Mouse (Mus musculus): ENCODE measurements at regions not wholly inside any gene's neighbourhood (a gene's known extent, or its start where the extent isn't known, plus 50 kb on each side); places are given as distances from the start of the nearest gene placed in this dataset.

DNA sequence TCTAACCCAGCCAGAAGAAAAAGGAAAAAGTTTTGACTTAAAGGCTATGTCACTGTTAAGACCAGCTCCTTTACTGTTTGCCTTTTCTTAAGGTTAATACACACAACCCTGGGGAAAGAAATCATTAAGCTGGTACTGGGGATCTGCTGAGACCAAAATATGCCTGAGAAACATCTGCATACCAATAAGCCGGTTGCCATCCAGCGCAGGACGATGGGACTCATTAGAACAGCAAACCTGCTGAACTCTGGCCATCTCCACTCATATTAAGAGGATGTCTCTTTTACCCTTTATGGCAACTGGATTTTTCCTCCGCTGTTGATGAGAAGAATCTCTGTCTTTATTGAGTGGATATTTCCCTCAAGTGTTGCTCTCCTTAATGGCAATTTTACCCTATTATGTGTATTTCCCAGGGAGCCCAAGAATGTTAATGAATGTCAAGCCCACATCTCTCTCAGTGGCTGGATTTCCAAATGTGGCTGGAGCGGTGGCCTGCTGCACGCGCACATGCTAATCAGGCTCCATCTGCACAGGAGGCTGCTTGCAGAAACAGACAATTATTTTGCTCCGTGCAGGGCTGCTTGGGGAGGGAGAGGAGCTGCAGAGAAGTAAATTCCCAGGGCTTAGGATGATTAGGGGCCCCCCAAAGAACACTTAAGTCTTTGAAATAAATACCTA lies 351.6 kb upstream of the Map3k7 start:
- Histone ChIP-seq H3ac (ENCODE audit: control insufficient read depth, insufficient read length, low read depth) (no peak overlapping the region), H3K36me3 (ENCODE audit: control insufficient read depth, insufficient read depth) (no peaks in the 10 kb centered on the region), H3K79me2 (ENCODE audit: control insufficient read depth, insufficient read depth) (no peaks in the 10 kb centered on the region), H3K27me3 (ENCODE audit: control insufficient read depth, insufficient read depth, insufficient read length) (no peaks in the 10 kb centered on the region), H3K79me3 (ENCODE audit: low read depth) (no peaks in the 10 kb centered on the region), H3K4me3 (ENCODE audit: insufficient read depth, poor library complexity, severe bottlenecking) (no peak overlapping the region)
- TF ChIP-seq MYOG (IDR thresholded peaks at IDR 0.05; ENCODE audit: control insufficient read depth, extremely low read depth, insufficient read length): no peak
- TF ChIP-seq MYOD1 (IDR thresholded peaks at IDR 0.05; ENCODE audit: control insufficient read depth, insufficient read length, low read depth): no peak
- TF ChIP-seq CTCF (IDR thresholded peaks at IDR 0.05; ENCODE audit: control insufficient read depth, insufficient read depth, insufficient read length): no peak
- no peak for TF ChIP-seq USF1 (IDR thresholded peaks at IDR 0.05; ENCODE audit: low read depth)
- TF ChIP-seq CEBPB (IDR thresholded peaks at IDR 0.05; ENCODE audit: low read depth): no peak
- TF ChIP-seq MAX (IDR thresholded peaks at IDR 0.05): no peak
- TF ChIP-seq FOSL1 (IDR thresholded peaks at IDR 0.05; ENCODE audit: insufficient read depth, low read length, poor library complexity, severe bottlenecking): no peak

DNA sequence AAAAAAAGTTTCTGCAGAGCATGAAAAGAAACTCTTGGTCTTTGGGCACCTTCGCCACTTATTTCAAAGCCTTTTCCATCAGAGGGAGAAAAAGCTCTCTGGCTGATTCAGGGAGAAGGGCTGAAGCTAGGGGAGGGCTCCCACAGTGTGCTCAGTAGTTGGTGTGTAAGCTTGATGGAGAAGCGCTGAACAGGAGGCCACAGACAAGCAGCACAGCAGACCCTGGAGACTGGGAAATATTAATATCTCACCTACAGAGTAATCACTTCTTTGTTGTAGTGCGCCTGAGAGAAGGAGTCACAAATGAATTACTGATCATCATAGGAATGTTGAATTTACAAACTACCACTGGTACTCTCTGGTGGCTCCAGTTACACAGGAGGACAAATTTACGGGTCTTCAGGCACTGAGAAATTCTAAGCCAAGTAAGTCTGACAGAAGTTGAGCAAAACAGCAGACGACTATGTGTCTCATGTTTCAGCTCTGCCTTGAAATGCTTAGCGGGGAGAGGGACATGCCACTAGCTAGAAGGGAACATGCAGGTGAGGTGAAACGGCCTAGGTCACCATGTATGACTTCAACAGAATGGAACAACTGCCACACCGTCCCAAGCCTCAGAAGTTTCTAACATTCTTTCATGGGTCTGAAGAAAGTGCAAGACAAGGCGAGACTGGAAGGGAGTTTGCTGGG lies 350.9 kb upstream of the Map3k7 start:
- no peaks in the 10 kb centered on the region for H3K79me3 ChIP-seq (ENCODE audit: low read depth)
- H3K36me3 ChIP-seq (ENCODE audit: control insufficient read depth, insufficient read depth): no peaks in the 10 kb centered on the region
- TF ChIP-seq CEBPB (IDR thresholded peaks at IDR 0.05; ENCODE audit: low read depth): no peak
- no peak for TF ChIP-seq USF1 (IDR thresholded peaks at IDR 0.05; ENCODE audit: low read depth)
- no peak for TF ChIP-seq MYOD1 (IDR thresholded peaks at IDR 0.05; ENCODE audit: control insufficient read depth, insufficient read length, low read depth)
- no peak for TF ChIP-seq MYOG (IDR thresholded peaks at IDR 0.05; ENCODE audit: control insufficient read depth, extremely low read depth, insufficient read length)
- no peak for TF ChIP-seq FOSL1 (IDR thresholded peaks at IDR 0.05; ENCODE audit: insufficient read depth, low read length, poor library complexity, severe bottlenecking)
- no peak for TF ChIP-seq CTCF (IDR thresholded peaks at IDR 0.05; ENCODE audit: control insufficient read depth, insufficient read depth, insufficient read length)
- no peak for TF ChIP-seq MAX (IDR thresholded peaks at IDR 0.05)
- no peaks in the 10 kb centered on the region for H3K27me3 ChIP-seq (ENCODE audit: control insufficient read depth, insufficient read depth, insufficient read length)
- no peak overlapping the region for H3ac ChIP-seq (ENCODE audit: control insufficient read depth, insufficient read length, low read depth)
- no peaks in the 10 kb centered on the region for H3K79me2 ChIP-seq (ENCODE audit: control insufficient read depth, insufficient read depth)
- no peak overlapping the region for H3K4me3 ChIP-seq (ENCODE audit: insufficient read depth, poor library complexity, severe bottlenecking)

DNA sequence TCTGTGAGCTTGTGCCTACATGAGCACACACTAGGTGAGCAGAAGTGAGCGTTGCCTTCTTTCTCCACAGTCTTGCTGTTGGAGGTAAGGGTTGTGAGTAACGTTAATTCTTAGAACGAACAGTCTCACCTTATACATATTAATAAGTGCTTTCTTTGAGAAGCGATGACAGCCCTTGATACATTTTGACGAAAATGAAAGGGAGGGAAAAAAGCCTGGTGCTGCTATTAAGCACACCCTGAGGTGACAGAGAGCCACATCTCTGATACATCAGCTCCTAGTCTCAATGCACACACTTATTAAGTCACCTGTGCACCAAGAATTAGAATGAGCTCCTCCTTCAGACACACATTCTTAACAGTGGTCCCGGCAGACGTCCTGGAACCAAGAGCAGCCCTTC lies 346.3 kb upstream of the Map3k7 start:
- Histone ChIP-seq H3ac (ENCODE audit: control insufficient read depth, insufficient read length, low read depth) (no peak overlapping the region), H3K79me2 (ENCODE audit: control insufficient read depth, insufficient read depth) (no peaks in the 10 kb centered on the region), H3K4me3 (ENCODE audit: insufficient read depth, poor library complexity, severe bottlenecking) (no peak overlapping the region), H3K36me3 (ENCODE audit: control insufficient read depth, insufficient read depth) (no peaks in the 10 kb centered on the region), H3K27me3 (ENCODE audit: control insufficient read depth, insufficient read depth, insufficient read length) (no peaks in the 10 kb centered on the region), H3K79me3 (ENCODE audit: low read depth) (no peaks in the 10 kb centered on the region)
- TF ChIP-seq USF1 (IDR thresholded peaks at IDR 0.05; ENCODE audit: low read depth): no peak
- TF ChIP-seq CTCF (IDR thresholded peaks at IDR 0.05; ENCODE audit: control insufficient read depth, insufficient read depth, insufficient read length): no peak
- no peak for TF ChIP-seq CEBPB (IDR thresholded peaks at IDR 0.05; ENCODE audit: low read depth)
- no peak for TF ChIP-seq MAX (IDR thresholded peaks at IDR 0.05)
- TF ChIP-seq MYOG (IDR thresholded peaks at IDR 0.05; ENCODE audit: control insufficient read depth, extremely low read depth, insufficient read length): no peak
- TF ChIP-seq MYOD1 (IDR thresholded peaks at IDR 0.05; ENCODE audit: control insufficient read depth, insufficient read length, low read depth): no peak
- no peak for TF ChIP-seq FOSL1 (IDR thresholded peaks at IDR 0.05; ENCODE audit: insufficient read depth, low read length, poor library complexity, severe bottlenecking)

DNA sequence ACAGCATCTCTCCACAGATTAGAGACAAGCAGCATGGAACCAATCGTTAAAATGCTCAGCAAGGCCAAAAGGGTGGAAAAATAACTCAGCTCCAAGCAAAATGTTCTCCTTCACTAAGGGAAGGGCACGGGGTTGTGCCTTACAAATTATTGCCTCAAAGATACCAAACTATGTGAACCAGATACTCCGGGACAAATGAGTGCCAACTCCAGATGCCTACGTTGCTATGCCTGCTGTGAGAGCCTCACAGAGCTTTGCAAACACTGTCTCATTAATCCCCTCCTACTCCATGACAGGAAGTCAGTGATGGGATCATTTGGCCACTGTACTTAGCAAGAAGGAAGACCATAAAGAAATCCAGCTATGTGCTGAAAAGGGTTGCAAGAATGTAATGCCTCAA lies 345.9 kb upstream of the Map3k7 start:
- no peak overlapping the region for H3ac ChIP-seq (ENCODE audit: control insufficient read depth, insufficient read length, low read depth)
- no peaks in the 10 kb centered on the region for H3K79me3 ChIP-seq (ENCODE audit: low read depth)
- TF ChIP-seq CEBPB (IDR thresholded peaks at IDR 0.05; ENCODE audit: low read depth) (no peak), CTCF (IDR thresholded peaks at IDR 0.05; ENCODE audit: control insufficient read depth, insufficient read depth, insufficient read length) (no peak), MYOG (IDR thresholded peaks at IDR 0.05; ENCODE audit: control insufficient read depth, extremely low read depth, insufficient read length) (no peak), USF1 (IDR thresholded peaks at IDR 0.05; ENCODE audit: low read depth) (no peak), MAX (IDR thresholded peaks at IDR 0.05) (no peak), MYOD1 (IDR thresholded peaks at IDR 0.05; ENCODE audit: control insufficient read depth, insufficient read length, low read depth) (no peak)
- no peaks in the 10 kb centered on the region for H3K79me2 ChIP-seq (ENCODE audit: control insufficient read depth, insufficient read depth)
- H3K36me3 ChIP-seq (ENCODE audit: control insufficient read depth, insufficient read depth): no peaks in the 10 kb centered on the region
- H3K4me3 ChIP-seq (ENCODE audit: insufficient read depth, poor library complexity, severe bottlenecking): no peak overlapping the region
- no peaks in the 10 kb centered on the region for H3K27me3 ChIP-seq (ENCODE audit: control insufficient read depth, insufficient read depth, insufficient read length)

DNA sequence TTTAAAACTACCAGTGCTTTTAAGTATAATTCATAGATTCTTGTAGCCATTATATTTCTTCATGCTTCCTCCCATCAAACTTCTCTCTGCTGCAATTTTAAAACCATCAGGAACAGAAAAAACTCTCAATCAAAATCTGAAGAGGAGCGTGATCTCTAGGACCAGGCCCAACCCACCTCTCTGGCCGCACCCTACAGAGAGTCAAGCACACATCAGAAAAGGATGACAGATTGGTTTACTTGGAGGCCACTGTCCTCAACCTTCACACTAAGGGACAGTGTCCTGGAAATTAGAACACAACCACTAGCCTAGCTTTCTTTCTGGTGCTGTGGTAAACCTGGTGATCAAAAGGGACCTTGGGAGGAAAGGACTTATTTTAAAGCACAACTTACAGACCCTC lies 342.7 kb upstream of the Map3k7 start:
- TF ChIP-seq CTCF (IDR thresholded peaks at IDR 0.05; ENCODE audit: control insufficient read depth, insufficient read depth, insufficient read length) (no peak), MAX (IDR thresholded peaks at IDR 0.05) (no peak), USF1 (IDR thresholded peaks at IDR 0.05; ENCODE audit: low read depth) (no peak), MYOG (IDR thresholded peaks at IDR 0.05; ENCODE audit: control insufficient read depth, extremely low read depth, insufficient read length) (no peak), FOSL1 (IDR thresholded peaks at IDR 0.05; ENCODE audit: insufficient read depth, low read length, poor library complexity, severe bottlenecking) (no peak), MYOD1 (IDR thresholded peaks at IDR 0.05; ENCODE audit: control insufficient read depth, insufficient read length, low read depth) (no peak), CEBPB (IDR thresholded peaks at IDR 0.05; ENCODE audit: low read depth) (no peak)
- Histone ChIP-seq H3K36me3 (ENCODE audit: control insufficient read depth, insufficient read depth) (no peaks in the 10 kb centered on the region), H3K79me2 (ENCODE audit: control insufficient read depth, insufficient read depth) (no peaks in the 10 kb centered on the region), H3K27me3 (ENCODE audit: control insufficient read depth, insufficient read depth, insufficient read length) (no peaks in the 10 kb centered on the region), H3K4me3 (ENCODE audit: insufficient read depth, poor library complexity, severe bottlenecking) (no peak overlapping the region), H3K79me3 (ENCODE audit: low read depth) (no peaks in the 10 kb centered on the region), H3ac (ENCODE audit: control insufficient read depth, insufficient read length, low read depth) (no peak overlapping the region)

Measured in C2C12 (cell line).